ENCODE assay signal across 8 mouse cellular contexts in the genomic region with DNA sequence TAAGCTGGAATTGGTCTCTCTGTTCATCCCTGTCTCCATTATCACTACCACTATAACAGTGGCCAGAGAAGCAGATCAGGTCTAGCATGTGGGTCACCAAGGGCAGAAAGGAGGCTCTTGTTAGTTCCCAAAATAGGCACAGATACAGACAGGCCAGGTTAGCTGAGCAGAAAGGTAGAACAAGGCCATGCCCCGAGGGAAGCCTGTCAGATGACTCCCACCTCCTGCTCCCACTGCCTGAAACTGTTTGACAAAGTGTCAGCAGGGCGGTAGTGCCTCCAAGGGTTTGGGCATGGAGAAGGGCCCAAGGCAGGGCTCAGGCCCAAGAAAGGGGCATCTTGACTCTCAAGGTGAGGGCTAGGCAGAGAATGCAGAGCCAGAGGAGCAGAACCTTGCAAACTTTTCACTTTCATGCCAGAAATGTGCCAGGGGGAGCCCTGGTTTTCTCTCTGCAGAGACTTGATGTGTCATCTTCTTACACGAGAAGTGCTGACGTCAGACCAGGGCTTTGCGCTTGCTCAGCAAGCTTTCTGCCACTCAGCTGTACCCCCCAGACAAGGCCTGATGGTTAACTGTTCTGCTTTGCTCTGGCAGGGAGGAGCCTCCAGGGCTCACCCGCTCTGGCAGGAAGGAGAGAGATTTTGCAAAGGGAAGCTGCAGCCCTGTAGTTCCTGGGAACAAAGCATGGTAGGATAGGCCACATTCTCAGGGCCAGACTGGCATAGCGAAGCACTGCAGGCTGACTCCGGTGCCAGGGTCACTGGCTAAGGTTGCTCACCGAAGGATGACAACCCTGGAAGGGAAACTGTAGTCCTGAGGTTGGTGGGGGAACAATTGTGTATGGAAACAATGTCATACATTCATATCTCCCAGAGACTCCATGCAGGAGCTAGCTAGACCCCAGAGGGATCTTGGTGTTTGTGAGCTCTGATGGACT. TPM values are rescaled to one million over a fixed set of nuclear protein-coding genes. Genes with fewer than 3 reads are reported as not detected.
A peak's percentile ranks its signal among the peaks of the same experiment; 100 is the strongest.
DNase-seq lines count a peak whose midpoint lies in the region; ATAC-seq and TF ChIP-seq lines count a peak whose summit lies in the region.

No protein-coding gene starts in this region.

- no peak for ATAC-seq in liver, embryonic 11.5 days (replicated peaks; ENCODE audit: low FRiP score)
- ATAC-seq in heart, embryonic 15.5 days (replicated peaks; ENCODE audit: insufficient number of reproducible peaks, insufficient read depth, low FRiP score, low read depth) = peak; percentile 29; the same call in 1 of the 2 replicates

- no peaks in the 10 kb centered on the region for H3K9me3 ChIP-seq in liver, embryonic 11.5 days (ENCODE audit: control insufficient read depth, low read length)
- H3K9me3 ChIP-seq in heart, embryonic 15.5 days (replicated peaks) = no peaks in the 10 kb centered on the region

- no peak for TF ChIP-seq CTCF in bone marrow macrophage, adult 2 months (IDR thresholded peaks at IDR 0.05; ENCODE audit: low read depth, low read length)

- no peak for TF ChIP-seq POLR2A in bone marrow macrophage, adult 2 months (IDR thresholded peaks at IDR 0.05; ENCODE audit: borderline replicate concordance, low read depth, low read length)

- H3K4me2 ChIP-seq in liver, embryonic 11.5 days = no peak overlapping the region
- no peak overlapping the region for H3K4me2 ChIP-seq in heart, embryonic 15.5 days

- no peak overlapping the region for H3K4me3 ChIP-seq in liver, embryonic 11.5 days (ENCODE audit: low read depth, low read length)
- no peak overlapping the region for H3K4me3 ChIP-seq in bone marrow macrophage, adult 2 months (ENCODE audit: insufficient read depth, low read length)
- no peak overlapping the region for H3K4me3 ChIP-seq in heart, embryonic 15.5 days
- no peak overlapping the region for H3K4me3 ChIP-seq in macrophage (ENCODE audit: inconsistent target)

- no peaks in the 10 kb centered on the region for H3K27me3 ChIP-seq in liver, embryonic 11.5 days (replicated peaks; ENCODE audit: control insufficient read depth, insufficient read depth, low read length)
- H3K27me3 ChIP-seq in heart, embryonic 15.5 days = peaks cover 4% of the 10 kb centered on the region

- H3K36me3 ChIP-seq in liver, embryonic 11.5 days (ENCODE audit: control insufficient read depth, insufficient read depth, low read length) = no peaks in the 10 kb centered on the region
- H3K36me3 ChIP-seq in heart, embryonic 15.5 days = no peaks in the 10 kb centered on the region
- H3K36me3 ChIP-seq in macrophage (ENCODE audit: inconsistent target) = no peaks in the 10 kb centered on the region

- H3K79me2 ChIP-seq in macrophage (ENCODE audit: inconsistent target) = no peaks in the 10 kb centered on the region

- H3K9ac ChIP-seq in liver, embryonic 11.5 days (ENCODE audit: low read depth, low read length) = no peak overlapping the region
- no peak overlapping the region for H3K9ac ChIP-seq in heart, embryonic 15.5 days

- peak; percentile 46 for DNase-seq in liver
- no peak for DNase-seq in liver, embryonic 11.5 days (ENCODE audit: low spot score)
- peak; percentile 67 to 73 for DNase-seq in layer of hippocampus, adult 8-10 months (ENCODE audit: low spot score in 2 of 2)
- DNase-seq in thymus, postnatal 0 days (ENCODE audit: low spot score) = peak; percentile 70
- no peak for DNase-seq in spleen, adult 18-20 months

- no peaks in the 10 kb centered on the region; the same call in 1 of the 2 replicates for H3K4me1 ChIP-seq in liver, embryonic 11.5 days (replicated peaks; ENCODE audit: control insufficient read depth, insufficient read depth, low read length)
- H3K4me1 ChIP-seq in bone marrow macrophage, adult 2 months (ENCODE audit: control insufficient read depth, insufficient read depth, low read length) = peaks cover 17% of the 10 kb centered on the region
- peaks cover 11% of the 10 kb centered on the region for H3K4me1 ChIP-seq in heart, embryonic 15.5 days (replicated peaks)

- 58% methylated on average over 9 of the region's 9 CpGs for WGBS in liver, embryonic 11.5 days
- 47% methylated on average over 9 of the region's 9 CpGs for WGBS in heart, embryonic 15.5 days
- 42% methylated on average over 9 of the region's 9 CpGs for WGBS in macrophage (ENCODE audit: missing documents)

- no peak overlapping the region for H3K27ac ChIP-seq in liver, embryonic 11.5 days (ENCODE audit: low read depth, low read length)
- H3K27ac ChIP-seq in bone marrow macrophage, adult 2 months (ENCODE audit: insufficient read depth, low read depth, low read length) = peak overlapping the region; percentile 85
- H3K27ac ChIP-seq in heart, embryonic 15.5 days = no peak overlapping the region
- H3K27ac ChIP-seq in macrophage = peak overlapping the region; percentile 87

RNA-seq across cellular contexts. Expression of gene Bcar3, which starts 7.3 kb away (rescaled TPM):
- 10.1 and 12.2 TPM in 2 replicates for polyA plus RNA-seq in liver, embryonic 11.5 days (2014; fragmentation: Nextera tagmentation; extraction: Ambion mirVana)
- polyA plus RNA-seq in bone marrow macrophage, adult 2 months (2012; ENCODE audit: insufficient read depth, insufficient read length, missing spikeins) = 6.8 and 9.8 TPM in 2 replicates
- polyA plus RNA-seq in heart, embryonic 15.5 days (2015; fragmentation: Nextera tagmentation; extraction: Ambion mirVana) = 3.9 and 5.7 TPM in 2 replicates
- 10 to 100 TPM in 2 of 4 experiments, 1 to 10 TPM in 2; 8.3 to 11.7 (median 10.1) TPM for total RNA-seq in layer of hippocampus, adult 8-10 months (2022)
- total RNA-seq in macrophage (2018; cell fraction: chromatin; rRNA removed) = 100 to 1,000 TPM in 2 of 26 experiments, 10 to 100 TPM in 21, 1 to 10 TPM in 3; 4.7 to 142 (median 36.0) TPM
- total RNA-seq in macrophage (2018; cell fraction: cytosol; rRNA removed) = 10 to 100 TPM in 13 of 26 experiments, 1 to 10 TPM in 13; 3.0 to 22.1 (median 10.7) TPM
- total RNA-seq in macrophage (2018; cell fraction: nucleus; rRNA removed) = 10 to 100 TPM in 21 of 26 experiments, 1 to 10 TPM in 5; 3.0 to 91.9 (median 22.5) TPM
- polyA plus RNA-seq in macrophage (2018) = 10.7 to 31.8 TPM (median 14.2 TPM) in 3 replicates
- 4.5 and 5.3 TPM in 2 replicates for polyA plus RNA-seq in thymus, postnatal 0 days (2015; fragmentation: Nextera tagmentation; extraction: Ambion mirVana)

RNA-seq across cellular contexts. Expression of gene Dnttip2, which starts 27.1 kb away (rescaled TPM):
- 93.7 and 102 TPM in 2 replicates for polyA plus RNA-seq in liver, embryonic 11.5 days (2014; fragmentation: Nextera tagmentation; extraction: Ambion mirVana)
- polyA plus RNA-seq in bone marrow macrophage, adult 2 months (2012; ENCODE audit: insufficient read depth, insufficient read length, missing spikeins) = 43.5 and 45.8 TPM in 2 replicates
- 37.7 and 38.4 TPM in 2 replicates for polyA plus RNA-seq in heart, embryonic 15.5 days (2015; fragmentation: Nextera tagmentation; extraction: Ambion mirVana)
- 10 to 100 TPM; 29.5 to 32.2 (median 31.1) TPM for total RNA-seq in layer of hippocampus, adult 8-10 months (2022)
- 10 to 100 TPM; 16.9 to 53.6 (median 37.1) TPM for total RNA-seq in macrophage (2018; cell fraction: chromatin; rRNA removed)
- total RNA-seq in macrophage (2018; cell fraction: cytosol; rRNA removed) = 10 to 100 TPM; 36.9 to 55.2 (median 45.4) TPM
- 10 to 100 TPM; 17.4 to 56.9 (median 32.3) TPM for total RNA-seq in macrophage (2018; cell fraction: nucleus; rRNA removed)
- 38.3 to 104 TPM (median 55.9 TPM) in 3 replicates for polyA plus RNA-seq in macrophage (2018)
- polyA plus RNA-seq in thymus, postnatal 0 days (2015; fragmentation: Nextera tagmentation; extraction: Ambion mirVana) = 68.5 and 71.5 TPM in 2 replicates

RNA-seq across cellular contexts. Expression of gene Gclm, which starts 55.9 kb away (rescaled TPM):
- 367 and 406 TPM in 2 replicates for polyA plus RNA-seq in liver, embryonic 11.5 days (2014; fragmentation: Nextera tagmentation; extraction: Ambion mirVana)
- polyA plus RNA-seq in bone marrow macrophage, adult 2 months (2012; ENCODE audit: insufficient read depth, insufficient read length, missing spikeins) = 305 and 316 TPM in 2 replicates
- polyA plus RNA-seq in heart, embryonic 15.5 days (2015; fragmentation: Nextera tagmentation; extraction: Ambion mirVana) = 65.6 and 71.9 TPM in 2 replicates
- 10 to 100 TPM; 80.5 to 97.3 (median 88.5) TPM for total RNA-seq in layer of hippocampus, adult 8-10 months (2022)
- 10 to 100 TPM in 16 of 26 experiments, 1 to 10 TPM in 10; 2.8 to 24.8 (median 12.1) TPM for total RNA-seq in macrophage (2018; cell fraction: chromatin; rRNA removed)
- 10 to 100 TPM; 24.6 to 64.3 (median 39.6) TPM for total RNA-seq in macrophage (2018; cell fraction: cytosol; rRNA removed)
- 10 to 100 TPM in 18 of 26 experiments, 1 to 10 TPM in 8; 6.8 to 34.7 (median 13.1) TPM for total RNA-seq in macrophage (2018; cell fraction: nucleus; rRNA removed)
- 50.5 to 96.3 TPM (median 94.0 TPM) in 3 replicates for polyA plus RNA-seq in macrophage (2018)
- 53.6 and 63.7 TPM in 2 replicates for polyA plus RNA-seq in thymus, postnatal 0 days (2015; fragmentation: Nextera tagmentation; extraction: Ambion mirVana)

Comparison
In these comparisons a context has a peak if more than half of its experiments do, and no peak if none do; other contexts are left out.
1. DNase-seq: peak in liver (single experiment), layer of hippocampus, adult 8-10 months (2 of 2) and thymus, postnatal 0 days (single experiment); none in liver, embryonic 11.5 days (single experiment) and spleen, adult 18-20 months (0 of 2).
2. H3K27ac ChIP-seq: peak in bone marrow macrophage, adult 2 months (single experiment) and macrophage (single experiment); none in liver, embryonic 11.5 days (single experiment) and heart, embryonic 15.5 days (single experiment).